Mouse (Mus musculus) mouse embryonic stem cell (cell line): ENCODE results near the gene Pdrg1.

Source experiments
- in situ Hi-C, 2 experiments: fragments of 300-500 bp; cut with MboI; formaldehyde crosslinking; loops; 1 replicate in 1 of 2; 3 replicates in 1 of 2; pipeline ENCODE4 v1.14.3; 2019 to 2020; ENCODE audit warnings: low sequenced_read_pairs in 2 of 2, low pct_unique_long_range_greater_than_20kb in 1 of 2, mixed read lengths in 1 of 2; ENCODE audit not compliant: unreplicated experiment in 1 of 2

The Pdrg1 gene

GRCm38 (mm10) chr2:152997046-152997445 is 18.2 kb downstream of the Pdrg1 start:
- in situ Hi-C loops: no loop called here

DNA sequence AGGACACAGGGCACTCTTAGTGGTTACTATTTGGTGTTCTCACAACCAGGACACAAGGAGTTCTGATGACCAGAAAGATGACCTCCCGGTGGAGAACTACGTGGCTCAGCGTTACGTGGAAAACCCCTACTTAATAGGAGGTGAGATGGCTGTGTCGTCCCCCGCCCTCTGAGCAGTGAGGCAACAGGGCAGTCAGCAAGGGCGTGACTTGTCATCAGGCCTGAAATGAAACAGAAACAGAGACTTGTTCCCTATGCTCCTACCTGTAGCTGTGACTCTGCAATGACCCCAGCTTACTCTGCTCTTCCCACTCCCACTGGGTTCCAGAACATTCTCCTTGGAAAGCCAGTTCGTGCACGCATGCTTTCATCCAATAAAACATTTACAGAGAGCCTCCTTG is 23.7 kb downstream of the Pdrg1 start:
- in situ Hi-C loops: no loop called here

DNA sequence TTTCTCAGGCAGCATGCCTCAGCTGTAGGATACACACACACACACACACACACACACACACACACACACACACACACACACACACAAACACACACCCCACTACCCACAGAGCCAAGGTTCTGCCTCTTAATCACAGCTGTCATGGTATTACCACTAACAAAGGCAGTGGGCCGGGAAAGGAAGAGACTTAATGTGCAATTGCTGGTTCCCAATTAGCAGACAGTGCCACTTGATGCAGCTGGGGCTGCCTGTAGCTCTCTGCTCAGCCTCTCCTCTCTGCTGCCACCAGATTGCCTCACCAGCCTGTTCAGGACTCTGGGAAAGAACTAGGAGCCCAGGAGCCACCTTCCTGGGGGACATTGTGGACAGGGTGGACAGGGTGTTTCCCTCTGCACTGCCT is 29.6 kb downstream of the Pdrg1 start:
- in situ Hi-C loops: no loop called here

DNA sequence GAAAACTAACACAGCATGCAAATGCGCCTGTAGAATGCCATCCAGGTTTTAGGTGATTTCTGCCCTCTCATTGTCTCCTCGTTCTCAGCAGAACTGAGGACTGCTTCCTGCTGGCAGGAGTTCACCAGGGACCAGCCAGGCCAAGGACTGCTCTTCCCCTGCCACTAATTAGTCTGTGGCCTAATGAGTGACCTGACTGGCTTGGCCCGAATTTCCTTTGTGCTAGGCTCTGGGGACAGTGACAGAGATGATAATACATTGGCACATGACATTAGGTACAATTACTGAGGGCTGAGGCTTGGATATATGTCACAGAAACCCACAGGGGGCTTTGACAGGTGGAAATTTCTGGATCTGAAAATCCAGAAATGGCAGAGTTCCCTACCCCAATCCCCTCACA is 38.2 kb downstream of the Pdrg1 start:
- in situ Hi-C loops: no loop called here

DNA sequence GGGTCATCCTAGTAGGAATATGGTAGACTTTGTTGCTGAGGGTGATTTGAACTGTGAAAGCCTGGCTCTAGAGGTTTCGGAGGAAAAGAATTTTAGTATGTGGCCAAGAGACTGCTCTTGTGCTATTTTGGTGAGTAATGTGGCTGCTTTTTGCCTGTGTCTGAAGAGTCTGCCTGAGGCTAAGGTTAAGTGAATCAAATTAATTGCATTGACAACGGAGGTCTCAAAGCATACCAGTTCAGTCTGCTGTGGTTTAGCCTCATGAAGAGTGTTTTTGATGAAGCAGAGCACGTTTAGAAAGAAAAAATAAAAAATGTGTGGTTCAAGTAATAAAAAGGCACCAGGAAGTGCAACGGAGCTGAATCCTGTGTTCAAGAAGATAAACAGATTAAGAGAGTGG is 49.7 kb downstream of the Pdrg1 start:
- in situ Hi-C loops: no loop called here

- in situ Hi-C loops: no loop called here
Measured at GRCm38 (mm10) chr2:152962091-152962793, 53.0 kb downstream of the Pdrg1 start, which contains the start of gene Ttll9. TSS of gene Ttll9 (plus strand) at chr2:152962485.
